Mouse (Mus musculus): Measurements from ENCODE around the gene Tmem132c.

The Tmem132c gene

GRCm38 (mm10) chr5:127611881-127612280 is 370.3 kb downstream of the Tmem132c start:
- DNase-seq, result no peak

- DNase-seq, result no peak
Observed at GRCm38 (mm10) chr5:127612397-127612796, 370.8 kb downstream of the Tmem132c start.
